Mouse (Mus musculus): ENCODE data around the gene C2cd4b. TPM values are rescaled to one million over a fixed set of nuclear protein-coding genes. Genes with fewer than 3 reads are reported as not detected.

The C2cd4b gene
- total RNA-seq (2021) = not detected
- long read RNA-seq, experiment 1 = 0 reads
- long read RNA-seq, experiment 2 = 0 reads

- peak; percentile 30 for DNase-seq (ENCODE audit: low spot score)
Measured at GRCm38 (mm10) chr9:67759163-67759955, at the start of gene C2cd4b. Gene C2cd4b, plus strand, starts transcription at chr9:67759437.

GRCm38 (mm10) chr9:67711051-67711877, 48.0 kb upstream of the C2cd4b start:
- DNase-seq (ENCODE audit: low spot score) = peak; percentile 59

- no peak for DNase-seq (ENCODE audit: low spot score)
Measured at GRCm38 (mm10) chr9:67712146-67712545, 47.1 kb upstream of the C2cd4b start.

GRCm38 (mm10) chr9:67717081-67717480, 42.2 kb upstream of the C2cd4b start:
- DNase-seq (ENCODE audit: low spot score) = no peak

GRCm38 (mm10) chr9:67718596-67718995, 40.6 kb upstream of the C2cd4b start:
- no peak for DNase-seq (ENCODE audit: low spot score)

- no peak for DNase-seq (ENCODE audit: low spot score)
Measured at GRCm38 (mm10) chr9:67720150-67720549, 39.1 kb upstream of the C2cd4b start.

- no peak for DNase-seq (ENCODE audit: low spot score)
Measured at GRCm38 (mm10) chr9:67722378-67722777, 36.9 kb upstream of the C2cd4b start.

- DNase-seq (ENCODE audit: low spot score) = no peak
Measured at GRCm38 (mm10) chr9:67725196-67725595, 34.0 kb upstream of the C2cd4b start.

GRCm38 (mm10) chr9:67733716-67734115, 25.5 kb upstream of the C2cd4b start:
- DNase-seq (ENCODE audit: low spot score) = no peak

- peak; percentile 58 for DNase-seq (ENCODE audit: low spot score)
Measured at GRCm38 (mm10) chr9:67735426-67735825, 23.8 kb upstream of the C2cd4b start.

GRCm38 (mm10) chr9:67741256-67741655, 18.0 kb upstream of the C2cd4b start:
- no peak for DNase-seq (ENCODE audit: low spot score)

- DNase-seq (ENCODE audit: low spot score) = no peak
Measured at GRCm38 (mm10) chr9:67753411-67754182, 5.6 kb upstream of the C2cd4b start.

- no peak for DNase-seq (ENCODE audit: low spot score)
Measured at GRCm38 (mm10) chr9:67754713-67755112, 4.5 kb upstream of the C2cd4b start.

- peak; percentile 62 for DNase-seq (ENCODE audit: low spot score)
Measured at GRCm38 (mm10) chr9:67758686-67759085, 551 bp upstream of the C2cd4b start.

GRCm38 (mm10) chr9:67759956-67760764, 923 bp downstream of the C2cd4b start:
- peak; percentile 11 for DNase-seq (ENCODE audit: low spot score)

- DNase-seq (ENCODE audit: low spot score) = no peak
Measured at GRCm38 (mm10) chr9:67760991-67761390, 1.8 kb downstream of the C2cd4b start.

GRCm38 (mm10) chr9:67763326-67763725, 4.1 kb downstream of the C2cd4b start:
- DNase-seq (ENCODE audit: low spot score) = no peak

- DNase-seq (ENCODE audit: low spot score) = no peak
Measured at GRCm38 (mm10) chr9:67766405-67766804, 7.2 kb downstream of the C2cd4b start.

- no peak for DNase-seq (ENCODE audit: low spot score)
Measured at GRCm38 (mm10) chr9:67766948-67767347, 7.7 kb downstream of the C2cd4b start.

- DNase-seq (ENCODE audit: low spot score) = no peak
Measured at GRCm38 (mm10) chr9:67768843-67769242, 9.6 kb downstream of the C2cd4b start.

- DNase-seq (ENCODE audit: low spot score) = no peak
Measured at GRCm38 (mm10) chr9:67769401-67769800, 10.2 kb downstream of the C2cd4b start.
